Mouse (Mus musculus): Measurements from ENCODE around the gene Adipor2. TPM values are rescaled to one million over a fixed set of nuclear protein-coding genes. Genes with fewer than 3 reads are reported as not detected.

The Adipor2 gene
- polyA plus RNA-seq, 1 experiment, result not detected

- WGBS, result under 1% methylated on average over 47 of the region's 53 CpGs
- Histone ChIP-seq H3K27ac (ENCODE audit: insufficient read depth, low read depth, low read length) (peak overlapping the region; percentile 43), H3K4me3 (ENCODE audit: insufficient read depth, low read depth, low read length) (peak overlapping the region; percentile 85), H3K4me1 (ENCODE audit: control insufficient read depth, insufficient read depth, low read length) (no peaks in the 10 kb centered on the region)
- no peak for TF ChIP-seq CTCF (IDR thresholded peaks at IDR 0.05; ENCODE audit: insufficient read depth, low read depth, low read length)
- TF ChIP-seq POLR2A (IDR thresholded peaks at IDR 0.05; ENCODE audit: insufficient read depth, low read depth, low read length), result peak; percentile 84
Measured at GRCm38 (mm10) chr6:119388650-119389012, 28.9 kb downstream of the Adipor2 start.

GRCm38 (mm10) chr6:119387801-119388649, 29.5 kb downstream of the Adipor2 start:
- Histone ChIP-seq H3K4me1 (ENCODE audit: control insufficient read depth, insufficient read depth, low read length) (no peaks in the 10 kb centered on the region), H3K4me3 (ENCODE audit: insufficient read depth, low read depth, low read length) (peak overlapping the region; percentile 85), H3K27ac (ENCODE audit: insufficient read depth, low read depth, low read length) (no peak overlapping the region)
- WGBS, result under 1% methylated on average over 72 of the region's 76 CpGs
- TF ChIP-seq CTCF (IDR thresholded peaks at IDR 0.05; ENCODE audit: insufficient read depth, low read depth, low read length) (no peak), POLR2A (IDR thresholded peaks at IDR 0.05; ENCODE audit: insufficient read depth, low read depth, low read length) (no peak)

DNA sequence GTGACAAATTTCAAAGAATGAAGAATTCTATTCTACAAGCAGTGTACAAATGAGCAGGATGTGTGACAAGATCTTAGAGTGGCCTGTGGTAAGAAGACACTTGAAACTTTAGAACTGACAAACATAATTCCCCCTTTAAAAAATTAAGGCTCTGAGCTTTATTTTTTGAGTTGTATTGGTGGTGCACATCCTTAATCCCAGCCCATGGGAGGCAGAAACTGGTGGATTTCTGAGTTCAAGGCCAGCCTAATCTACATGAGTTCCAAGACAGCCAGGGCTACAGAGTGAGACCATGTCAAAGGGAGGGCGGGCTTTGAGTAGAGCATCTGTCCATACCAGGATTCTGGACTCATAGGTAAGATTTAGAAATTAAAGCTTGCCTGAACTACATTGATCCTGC, 30.7 kb downstream of the Adipor2 start:
- no peak overlapping the region for H3K4me3 ChIP-seq (ENCODE audit: insufficient read depth, low read depth, low read length)
- WGBS, result 76% methylated on average over 1 of the region's 1 CpGs
- H3K4me1 ChIP-seq (ENCODE audit: control insufficient read depth, insufficient read depth, low read length), result no peaks in the 10 kb centered on the region
- H3K27ac ChIP-seq (ENCODE audit: insufficient read depth, low read depth, low read length), result no peak overlapping the region
- TF ChIP-seq CTCF (IDR thresholded peaks at IDR 0.05; ENCODE audit: insufficient read depth, low read depth, low read length) (no peak), POLR2A (IDR thresholded peaks at IDR 0.05; ENCODE audit: insufficient read depth, low read depth, low read length) (no peak)

DNA sequence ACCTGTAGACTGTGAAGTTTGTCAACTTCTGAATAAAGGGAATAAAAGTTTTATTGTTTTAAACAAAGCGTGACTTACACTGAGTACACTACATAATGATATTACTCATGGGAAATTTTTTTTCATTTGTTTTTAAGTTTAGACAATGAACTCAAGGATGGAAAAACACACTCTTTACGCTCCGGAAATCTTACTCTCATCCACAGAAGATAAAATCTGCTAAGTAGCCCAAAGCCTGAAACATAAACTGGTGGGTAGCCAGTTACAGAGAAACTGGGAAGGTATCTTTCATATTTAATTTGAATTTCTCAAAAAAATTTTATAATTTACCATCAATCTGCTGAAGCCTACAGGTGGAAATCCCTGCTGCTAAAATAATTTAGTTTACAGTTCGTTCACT, 31.1 kb downstream of the Adipor2 start:
- TF ChIP-seq POLR2A (IDR thresholded peaks at IDR 0.05; ENCODE audit: insufficient read depth, low read depth, low read length), result no peak
- TF ChIP-seq CTCF (IDR thresholded peaks at IDR 0.05; ENCODE audit: insufficient read depth, low read depth, low read length), result no peak
- Histone ChIP-seq H3K27ac (ENCODE audit: insufficient read depth, low read depth, low read length) (no peak overlapping the region), H3K4me3 (ENCODE audit: insufficient read depth, low read depth, low read length) (no peak overlapping the region), H3K4me1 (ENCODE audit: control insufficient read depth, insufficient read depth, low read length) (no peaks in the 10 kb centered on the region)
- WGBS, result 77% methylated on average over 4 of the region's 4 CpGs

- TF ChIP-seq POLR2A (IDR thresholded peaks at IDR 0.05; ENCODE audit: insufficient read depth, low read depth, low read length) (no peak), CTCF (IDR thresholded peaks at IDR 0.05; ENCODE audit: insufficient read depth, low read depth, low read length) (no peak)
- 96% methylated on average over 1 of the region's 1 CpGs for WGBS
- H3K4me1 ChIP-seq (ENCODE audit: control insufficient read depth, insufficient read depth, low read length), result no peaks in the 10 kb centered on the region
Measured at GRCm38 (mm10) chr6:119385668-119386067, 31.8 kb downstream of the Adipor2 start.

GRCm38 (mm10) chr6:119378631-119379030, 38.9 kb downstream of the Adipor2 start:
- 80% methylated on average over 1 of the region's 1 CpGs for WGBS

More at GRCm38 (mm10) chr6:119385668-119386067, 31.8 kb downstream of the Adipor2 start:
- H3K4me3 ChIP-seq (ENCODE audit: insufficient read depth, low read depth, low read length), result no peak overlapping the region
- H3K27ac ChIP-seq (ENCODE audit: insufficient read depth, low read depth, low read length), result no peak overlapping the region

GRCm38 (mm10) chr6:119377613-119378012, 39.9 kb downstream of the Adipor2 start:
- Histone ChIP-seq H3K27ac (ENCODE audit: insufficient read depth, low read depth, low read length) (no peak overlapping the region), H3K4me3 (ENCODE audit: insufficient read depth, low read depth, low read length) (no peak overlapping the region), H3K4me1 (ENCODE audit: control insufficient read depth, insufficient read depth, low read length) (no peaks in the 10 kb centered on the region)
- WGBS, result 90% methylated on average over 2 of the region's 2 CpGs
- no peak for TF ChIP-seq POLR2A (IDR thresholded peaks at IDR 0.05; ENCODE audit: insufficient read depth, low read depth, low read length)
- TF ChIP-seq CTCF (IDR thresholded peaks at IDR 0.05; ENCODE audit: insufficient read depth, low read depth, low read length), result no peak

More at GRCm38 (mm10) chr6:119378631-119379030, 38.9 kb downstream of the Adipor2 start:
- Histone ChIP-seq H3K4me1 (ENCODE audit: control insufficient read depth, insufficient read depth, low read length) (no peaks in the 10 kb centered on the region), H3K4me3 (ENCODE audit: insufficient read depth, low read depth, low read length) (no peak overlapping the region), H3K27ac (ENCODE audit: insufficient read depth, low read depth, low read length) (no peak overlapping the region)
- TF ChIP-seq POLR2A (IDR thresholded peaks at IDR 0.05; ENCODE audit: insufficient read depth, low read depth, low read length), result no peak

DNA sequence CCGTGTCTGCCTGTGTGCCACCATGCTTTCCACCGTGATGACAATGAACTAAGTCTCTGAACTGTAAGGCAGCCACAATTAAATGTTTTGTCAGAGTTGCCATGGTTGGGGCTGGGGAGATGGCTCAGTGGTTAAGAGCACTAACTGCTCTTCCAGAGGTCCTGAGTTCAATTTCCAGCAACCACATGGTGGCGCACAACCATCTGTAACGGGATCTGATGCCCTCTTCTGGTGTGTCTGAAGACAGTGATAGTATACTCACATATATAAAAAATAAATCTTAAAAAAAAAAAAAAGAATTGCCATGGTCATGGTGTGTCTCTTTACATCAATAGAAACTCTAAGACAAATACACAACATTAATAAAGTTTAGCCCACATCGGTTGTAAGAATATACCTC, 42.5 kb downstream of the Adipor2 start:
- no peak overlapping the region for H3K27ac ChIP-seq (ENCODE audit: insufficient read depth, low read depth, low read length)
- no peaks in the 10 kb centered on the region for H3K4me1 ChIP-seq (ENCODE audit: control insufficient read depth, insufficient read depth, low read length)
- TF ChIP-seq CTCF (IDR thresholded peaks at IDR 0.05; ENCODE audit: insufficient read depth, low read depth, low read length) (no peak), POLR2A (IDR thresholded peaks at IDR 0.05; ENCODE audit: insufficient read depth, low read depth, low read length) (no peak)
- H3K4me3 ChIP-seq (ENCODE audit: insufficient read depth, low read depth, low read length), result no peak overlapping the region
- 74% methylated on average over 5 of the region's 5 CpGs for WGBS

GRCm38 (mm10) chr6:119373000-119373705, 44.4 kb downstream of the Adipor2 start:
- no peak overlapping the region for H3K4me3 ChIP-seq (ENCODE audit: insufficient read depth, low read depth, low read length)
- TF ChIP-seq CTCF (IDR thresholded peaks at IDR 0.05; ENCODE audit: insufficient read depth, low read depth, low read length) (no peak), POLR2A (IDR thresholded peaks at IDR 0.05; ENCODE audit: insufficient read depth, low read depth, low read length) (no peak)
- H3K4me1 ChIP-seq (ENCODE audit: control insufficient read depth, insufficient read depth, low read length), result no peaks in the 10 kb centered on the region
- no peak overlapping the region for H3K27ac ChIP-seq (ENCODE audit: insufficient read depth, low read depth, low read length)
